Mouse (Mus musculus) testis, adult 2 months (tissue): ENCODE data around the gene Rab10.

Experiments used
- CTCF ChIP-seq: fragments of 200-500 bp; IDR thresholded peaks from 2 replicates; pipeline ENCODE4 v1.5.1; 2012; ENCODE audit warnings: low read depth, mild to moderate bottlenecking, inconsistent platforms, low read length, moderate library complexity; ENCODE audit not compliant: control insufficient read depth, insufficient read depth, insufficient replicate concordance
- POLR2A ChIP-seq: fragments of 200-500 bp; IDR thresholded peaks from 2 replicates; pipeline ENCODE4 v1.6.1; 2012; ENCODE audit warnings: low read depth, mild to moderate bottlenecking, inconsistent platforms, low read length, moderate library complexity; ENCODE audit not compliant: control insufficient read depth

- TF ChIP-seq CTCF (no peak), POLR2A (no peak)
Observed at GRCm38 (mm10) chr12:3239544-3239943, 70.2 kb downstream of the Rab10 start.
